In the genomic region with DNA sequence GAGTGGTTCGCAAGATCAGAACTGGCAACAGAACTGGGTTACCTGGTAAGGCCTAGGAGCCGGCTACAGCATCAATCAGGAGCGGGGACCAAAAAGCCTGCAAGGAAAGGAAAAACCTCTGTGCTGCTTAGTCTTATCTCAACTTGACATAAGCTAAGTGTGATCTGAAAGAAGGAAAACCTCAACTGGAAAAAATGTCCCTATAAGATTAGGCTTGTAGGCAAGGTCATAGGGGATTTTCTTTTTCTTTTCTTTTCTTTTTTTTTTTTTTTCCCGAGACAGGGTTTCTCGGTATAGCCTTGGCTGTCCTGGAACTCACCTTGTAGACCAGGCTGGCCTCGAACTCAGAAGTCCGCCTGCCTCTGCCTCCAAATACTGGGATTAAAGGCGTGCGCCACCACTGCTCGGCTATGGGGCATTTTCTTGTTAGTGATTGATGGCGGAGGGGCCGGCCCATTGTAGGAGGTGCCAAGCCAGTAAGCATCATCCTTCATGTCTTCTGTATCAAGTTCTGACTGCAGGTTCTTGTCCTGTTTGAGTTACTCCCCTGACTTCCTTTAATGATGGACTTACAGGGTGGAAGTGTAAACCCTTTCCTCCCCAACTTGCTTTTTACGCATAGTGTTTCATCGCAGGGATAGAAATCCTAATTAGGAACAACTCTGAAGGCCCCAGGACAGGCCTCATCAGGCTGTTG, we compare ENCODE assay signal across 8 mouse cellular contexts. TPM values are rescaled to one million over a fixed set of nuclear protein-coding genes. Genes with fewer than 3 reads are reported as not detected.
DNase-seq lines count a peak whose midpoint lies in the region; ATAC-seq and TF ChIP-seq lines count a peak whose summit lies in the region.

No protein-coding gene starts in this region.

- no peak for TF ChIP-seq POLR2A in MEL (IDR thresholded peaks at IDR 0.05; ENCODE audit: control insufficient read depth in 1 of 2, insufficient read depth in 1 of 2, low read depth in 1 of 2, low read length in 2 of 2, poor library complexity in 1 of 2)

- H3K9ac ChIP-seq in hindbrain, embryonic 13.5 days = no peak overlapping the region
- H3K9ac ChIP-seq in MEL (ENCODE audit: control insufficient read depth, low read depth, low read length, poor library complexity, severe bottlenecking) = peak overlapping the region; percentile 52
- H3K9ac ChIP-seq in hindbrain, embryonic 12.5 days = no peak overlapping the region

- H3K4me3 ChIP-seq in hindbrain, embryonic 10.5 days = peak overlapping the region; percentile 55
- no peak overlapping the region for H3K4me3 ChIP-seq in hindbrain, embryonic 13.5 days
- peak overlapping the region; percentile 45 to 66 for H3K4me3 ChIP-seq in MEL (ENCODE audit: control insufficient read depth in 1 of 2, insufficient read depth in 1 of 2, low read depth in 2 of 2, low read length in 2 of 2)
- H3K4me3 ChIP-seq in hindbrain, embryonic 12.5 days = no peak overlapping the region

- TF ChIP-seq RAD21 in MEL (IDR thresholded peaks at IDR 0.05; ENCODE audit: low read depth, low read length) = no peak

- no peak for TF ChIP-seq CTCF in MEL (IDR thresholded peaks at IDR 0.05 in 2 of 3, conservative IDR thresholded peaks at IDR 0.05 in 1 of 3; ENCODE audit: control insufficient read depth in 1 of 3, insufficient read depth in 1 of 3, low read depth in 2 of 3, low read length in 3 of 3, poor library complexity in 1 of 3, severe bottlenecking in 1 of 3)

- H3K4me1 ChIP-seq in hindbrain, embryonic 10.5 days (replicated peaks) = peaks cover 40% of the 10 kb centered on the region
- H3K4me1 ChIP-seq in hindbrain, embryonic 13.5 days (replicated peaks) = peaks cover 13% of the 10 kb centered on the region; the same call in 1 of the 2 replicates
- peaks cover 0 to 10% of the 10 kb centered on the region in 2 experiments; a peak in 1 of 4 replicates for H3K4me1 ChIP-seq in MEL (ENCODE audit: control insufficient read depth in 1 of 2, insufficient read depth in 2 of 2, low read length in 2 of 2)
- peaks cover 6% of the 10 kb centered on the region; the same call in 1 of the 2 replicates for H3K4me1 ChIP-seq in hindbrain, embryonic 12.5 days

- H3K79me2 ChIP-seq in MEL (ENCODE audit: control insufficient read depth, insufficient read depth, low read length, poor library complexity) = no peaks in the 10 kb centered on the region

- no peak for ATAC-seq in hindbrain, embryonic 13.5 days (ENCODE audit: low FRiP score)
- ATAC-seq in hindbrain, embryonic 12.5 days (ENCODE audit: low FRiP score) = no peak
- peak; percentile 23; the same call in 1 of the 2 replicates for ATAC-seq in megakaryocyte progenitor cell, adult 5-6 weeks (replicated peaks; ENCODE audit: poor library complexity)
- no peak for ATAC-seq in inflammation-experienced regulatory T-cells, adult 6 months

- no peaks in the 10 kb centered on the region for H3K27me3 ChIP-seq in hindbrain, embryonic 10.5 days (ENCODE audit: insufficient read depth, poor library complexity, severe bottlenecking)
- peaks cover 15% of the 10 kb centered on the region for H3K27me3 ChIP-seq in hindbrain, embryonic 13.5 days
- H3K27me3 ChIP-seq in MEL (ENCODE audit: control insufficient read depth in 1 of 2, insufficient read depth in 2 of 2, low read length in 2 of 2) = no peaks in the 10 kb centered on the region
- H3K27me3 ChIP-seq in hindbrain, embryonic 12.5 days = no peaks in the 10 kb centered on the region

- WGBS in hindbrain, embryonic 10.5 days = 8% methylated on average over 14 of the region's 14 CpGs
- 16% methylated on average over 14 of the region's 14 CpGs for WGBS in hindbrain, embryonic 13.5 days
- 15% methylated on average over 14 of the region's 14 CpGs for WGBS in hindbrain, embryonic 12.5 days

- no peaks in the 10 kb centered on the region for H3K36me3 ChIP-seq in hindbrain, embryonic 10.5 days
- H3K36me3 ChIP-seq in hindbrain, embryonic 13.5 days = no peaks in the 10 kb centered on the region
- peaks cover 0 to 10% of the 10 kb centered on the region in 2 experiments; a peak in 2 of 4 replicates for H3K36me3 ChIP-seq in MEL (ENCODE audit: control insufficient read depth in 1 of 2, insufficient read depth in 2 of 2, low read length in 2 of 2)
- no peaks in the 10 kb centered on the region for H3K36me3 ChIP-seq in hindbrain, embryonic 12.5 days

- H3K27ac ChIP-seq in hindbrain, embryonic 10.5 days = no peak overlapping the region
- no peak overlapping the region for H3K27ac ChIP-seq in hindbrain, embryonic 13.5 days
- no peak overlapping the region; the same call in 1 of the 2 replicates for H3K27ac ChIP-seq in MEL (ENCODE audit: control insufficient read depth, low read depth, low read length)
- H3K27ac ChIP-seq in hindbrain, embryonic 12.5 days = no peak overlapping the region

- H3K9me3 ChIP-seq in hindbrain, embryonic 10.5 days = no peaks in the 10 kb centered on the region
- no peaks in the 10 kb centered on the region for H3K9me3 ChIP-seq in hindbrain, embryonic 13.5 days
- no peaks in the 10 kb centered on the region for H3K9me3 ChIP-seq in MEL (replicated peaks; ENCODE audit: insufficient read depth, low read length)
- H3K9me3 ChIP-seq in hindbrain, embryonic 12.5 days (replicated peaks) = no peaks in the 10 kb centered on the region

- DNase-seq in hindbrain, embryonic 10.5 days (ENCODE audit: low spot score) = peak; percentile 66
- peak; percentile 93 for DNase-seq in MEL (ENCODE audit: low read depth, low spot score)
- DNase-seq in thymus, postnatal 4 days = no peak
- DNase-seq in thymus, postnatal 36 days = no peak

- TF ChIP-seq EP300 in MEL (IDR thresholded peaks at IDR 0.05; ENCODE audit: low read depth in 1 of 2, low read length in 2 of 2) = no peak

- no peak overlapping the region for H3K4me2 ChIP-seq in hindbrain, embryonic 13.5 days
- H3K4me2 ChIP-seq in hindbrain, embryonic 12.5 days (replicated peaks) = peak overlapping the region; percentile 51; the same call in 1 of the 2 replicates

RNA-seq across cellular contexts. Expression of a gene that starts 18.3 kb away (rescaled TPM):
- polyA plus RNA-seq in hindbrain, embryonic 10.5 days (2016; fragmentation: Nextera tagmentation; extraction: Ambion mirVana) = 0.29 and 0.35 TPM in 2 replicates
- 0.12 TPM in 1 of 2 replicates, not detected in the other for polyA plus RNA-seq in hindbrain, embryonic 13.5 days (2015; fragmentation: Nextera tagmentation; extraction: Ambion mirVana)
- total RNA-seq in MEL (2012; rRNA removed) = not detected in 2 replicates
- not detected for polyA plus RNA-seq in MEL (2012; ENCODE audit: insufficient read depth in 1 of 2, insufficient read length in 2 of 2, low read depth in 1 of 2, low replicate concordance in 2 of 2, missing spikeins in 1 of 2)
- polyA plus RNA-seq in hindbrain, embryonic 12.5 days (2016; fragmentation: Nextera tagmentation; extraction: Ambion mirVana) = 0.34 and 0.43 TPM in 2 replicates
- not detected in 2 replicates for total RNA-seq in megakaryocyte progenitor cell, adult 5-6 weeks (2015)
- total RNA-seq in megakaryocyte progenitor cell, adult 5-6 weeks (2017) = 0.17 TPM in 1 of 2 replicates, not detected in the other
- polyA plus RNA-seq in inflammation-experienced regulatory T-cells, adult 6 months (2017; shearing (Covaris generic)) = not detected

RNA-seq across cellular contexts. Expression of a gene that starts 23.9 kb away (rescaled TPM):
- polyA plus RNA-seq in hindbrain, embryonic 10.5 days (2016; fragmentation: Nextera tagmentation; extraction: Ambion mirVana) = 5.8 and 7.4 TPM in 2 replicates
- 4.2 and 5.7 TPM in 2 replicates for polyA plus RNA-seq in hindbrain, embryonic 13.5 days (2015; fragmentation: Nextera tagmentation; extraction: Ambion mirVana)
- total RNA-seq in MEL (2012; rRNA removed) = 5,750 and 5,753 TPM in 2 replicates
- polyA plus RNA-seq in MEL (2012; ENCODE audit: insufficient read depth in 1 of 2, insufficient read length in 2 of 2, low read depth in 1 of 2, low replicate concordance in 2 of 2, missing spikeins in 1 of 2) = 1 to 10 TPM in 1 of 2 experiments, not detected in 1; 9.9 TPM
- polyA plus RNA-seq in hindbrain, embryonic 12.5 days (2016; fragmentation: Nextera tagmentation; extraction: Ambion mirVana) = 5.7 and 6.9 TPM in 2 replicates
- 57.4 and 61.0 TPM in 2 replicates for total RNA-seq in megakaryocyte progenitor cell, adult 5-6 weeks (2015)
- total RNA-seq in megakaryocyte progenitor cell, adult 5-6 weeks (2017) = 855 and 1,026 TPM in 2 replicates
- 1 to 10 TPM; 3.9 to 8.3 (median 7.0) TPM for polyA plus RNA-seq in inflammation-experienced regulatory T-cells, adult 6 months (2017; shearing (Covaris generic))

RNA-seq across cellular contexts. Expression of a gene that starts 26.7 kb away (rescaled TPM):
- polyA plus RNA-seq in hindbrain, embryonic 10.5 days (2016; fragmentation: Nextera tagmentation; extraction: Ambion mirVana) = 7.8 and 9.2 TPM in 2 replicates
- 2.4 TPM in 1 of 2 replicates, not detected in the other for polyA plus RNA-seq in hindbrain, embryonic 13.5 days (2015; fragmentation: Nextera tagmentation; extraction: Ambion mirVana)
- total RNA-seq in MEL (2012; rRNA removed) = 939 and 1,000 TPM in 2 replicates
- polyA plus RNA-seq in MEL (2012; ENCODE audit: insufficient read depth in 1 of 2, insufficient read length in 2 of 2, low read depth in 1 of 2, low replicate concordance in 2 of 2, missing spikeins in 1 of 2) = 10 to 100 TPM in 1 of 2 experiments, not detected in 1; 64.3 TPM
- polyA plus RNA-seq in hindbrain, embryonic 12.5 days (2016; fragmentation: Nextera tagmentation; extraction: Ambion mirVana) = 5.2 TPM in 1 of 2 replicates, not detected in the other
- total RNA-seq in megakaryocyte progenitor cell, adult 5-6 weeks (2015) = 36.0 and 48.7 TPM in 2 replicates
- 1,885 and 2,197 TPM in 2 replicates for total RNA-seq in megakaryocyte progenitor cell, adult 5-6 weeks (2017)
- polyA plus RNA-seq in inflammation-experienced regulatory T-cells, adult 6 months (2017; shearing (Covaris generic)) = not detected

RNA-seq across cellular contexts. Expression of a gene that starts 28.3 kb away (rescaled TPM):
- polyA plus RNA-seq in hindbrain, embryonic 10.5 days (2016; fragmentation: Nextera tagmentation; extraction: Ambion mirVana) = 3.3 and 6.0 TPM in 2 replicates
- 1.8 and 3.0 TPM in 2 replicates for polyA plus RNA-seq in hindbrain, embryonic 13.5 days (2015; fragmentation: Nextera tagmentation; extraction: Ambion mirVana)
- 441 and 728 TPM in 2 replicates for total RNA-seq in MEL (2012; rRNA removed)
- 1 to 10 TPM in 1 of 2 experiments, not detected in 1; 5.2 TPM for polyA plus RNA-seq in MEL (2012; ENCODE audit: insufficient read depth in 1 of 2, insufficient read length in 2 of 2, low read depth in 1 of 2, low replicate concordance in 2 of 2, missing spikeins in 1 of 2)
- 2.2 and 4.4 TPM in 2 replicates for polyA plus RNA-seq in hindbrain, embryonic 12.5 days (2016; fragmentation: Nextera tagmentation; extraction: Ambion mirVana)
- 212 and 246 TPM in 2 replicates for total RNA-seq in megakaryocyte progenitor cell, adult 5-6 weeks (2015)
- total RNA-seq in megakaryocyte progenitor cell, adult 5-6 weeks (2017) = 210 and 363 TPM in 2 replicates
- polyA plus RNA-seq in inflammation-experienced regulatory T-cells, adult 6 months (2017; shearing (Covaris generic)) = 1 to 10 TPM in 1 of 3 experiments, not detected in 2; 1.5 TPM

RNA-seq across cellular contexts. Expression of a gene that starts 36.2 kb away (rescaled TPM):
- polyA plus RNA-seq in hindbrain, embryonic 10.5 days (2016; fragmentation: Nextera tagmentation; extraction: Ambion mirVana) = 0.51 and 1.1 TPM in 2 replicates
- 0.29 TPM in 1 of 2 replicates, not detected in the other for polyA plus RNA-seq in hindbrain, embryonic 13.5 days (2015; fragmentation: Nextera tagmentation; extraction: Ambion mirVana)
- total RNA-seq in MEL (2012; rRNA removed) = 275 and 350 TPM in 2 replicates
- under 1 TPM in 1 of 2 experiments, not detected in 1; 0.70 TPM for polyA plus RNA-seq in MEL (2012; ENCODE audit: insufficient read depth in 1 of 2, insufficient read length in 2 of 2, low read depth in 1 of 2, low replicate concordance in 2 of 2, missing spikeins in 1 of 2)
- polyA plus RNA-seq in hindbrain, embryonic 12.5 days (2016; fragmentation: Nextera tagmentation; extraction: Ambion mirVana) = 0.37 and 0.57 TPM in 2 replicates
- total RNA-seq in megakaryocyte progenitor cell, adult 5-6 weeks (2015) = 32.4 and 33.2 TPM in 2 replicates
- total RNA-seq in megakaryocyte progenitor cell, adult 5-6 weeks (2017) = 120 and 144 TPM in 2 replicates
- polyA plus RNA-seq in inflammation-experienced regulatory T-cells, adult 6 months (2017; shearing (Covaris generic)) = under 1 TPM in 2 of 3 experiments, not detected in 1; 0.38 to 0.89 TPM

Comparison
In these comparisons a context has a peak if more than half of its experiments do, and no peak if none do; other contexts are left out.
1. H3K4me3 ChIP-seq: peak in hindbrain, embryonic 10.5 days (single experiment) and MEL (2 of 2); none in hindbrain, embryonic 13.5 days (single experiment) and hindbrain, embryonic 12.5 days (single experiment).
2. DNase-seq: peak in hindbrain, embryonic 10.5 days (single experiment) and MEL (single experiment); none in thymus, postnatal 4 days (single experiment) and thymus, postnatal 36 days (0 of 2).